Mouse (Mus musculus) induced T-regulatory cell, adult 2 months (primary cell): Measurements from ENCODE around the gene Nrbf2.

Experiments used
- DNase-seq: peaks from one replicate; pipeline ENCODE4 v3.0.0-alpha.2; 2012; ENCODE audit warnings: low read depth

The Nrbf2 gene

DNA sequence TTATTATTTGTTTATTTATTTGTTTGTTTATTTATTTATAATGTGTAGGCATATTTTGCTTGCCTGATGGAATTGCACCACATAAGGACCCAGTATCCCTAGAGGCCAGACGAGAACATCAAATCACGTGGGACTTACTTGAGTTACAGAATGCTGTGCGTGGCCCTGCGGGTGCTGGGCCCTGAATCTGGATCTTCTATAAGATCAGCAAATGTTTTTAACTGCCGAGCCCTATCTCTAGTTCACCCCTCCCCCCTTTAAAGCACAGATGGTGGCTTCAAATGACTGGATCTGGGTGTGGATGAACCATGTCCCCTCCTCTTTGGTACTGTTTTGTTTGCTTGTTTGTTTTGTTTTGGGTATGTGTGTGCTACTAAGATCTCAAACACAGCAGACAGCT is 10.2 kb upstream of the Nrbf2 start:
- no peak for DNase-seq

DNA sequence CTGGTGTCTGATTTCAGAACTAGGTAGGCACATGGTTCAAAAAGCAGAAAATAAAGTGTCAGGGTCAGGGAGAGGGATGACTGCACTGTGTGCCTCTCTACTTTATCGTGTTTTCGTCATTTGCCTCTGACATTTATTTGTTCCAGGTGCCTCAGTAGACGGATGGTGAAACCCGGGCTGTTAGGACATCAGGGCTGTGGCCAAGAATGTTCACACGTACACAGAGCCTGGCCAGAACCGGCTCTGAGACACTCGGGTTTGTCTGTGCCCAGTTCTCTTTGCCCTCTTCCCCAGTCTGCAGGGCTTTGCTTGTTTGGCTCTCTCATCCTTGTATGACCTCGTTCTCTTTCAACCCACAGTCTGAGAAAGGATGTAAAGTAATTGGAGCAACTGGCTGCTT is 6.0 kb upstream of the Nrbf2 start:
- no peak for DNase-seq

DNA sequence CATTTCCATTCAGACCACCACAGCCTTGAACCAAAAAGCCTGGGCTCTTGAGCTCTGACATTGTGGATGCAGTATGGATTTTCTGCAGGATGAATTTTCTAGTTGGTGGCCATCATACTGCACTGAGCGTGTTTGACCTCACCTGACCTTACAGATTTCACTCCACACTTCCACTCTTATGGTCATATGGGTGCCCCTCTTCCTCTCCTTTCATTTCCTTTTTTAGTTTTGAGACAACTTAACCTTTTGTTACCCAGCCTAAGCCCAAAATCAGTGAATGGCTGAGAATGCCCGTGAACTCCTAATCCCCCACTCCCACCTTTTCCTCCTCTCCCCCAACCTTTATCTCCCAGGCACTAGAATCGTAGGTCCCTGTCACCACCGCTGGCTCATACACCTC is 5.5 kb upstream of the Nrbf2 start:
- DNase-seq, result no peak

DNA sequence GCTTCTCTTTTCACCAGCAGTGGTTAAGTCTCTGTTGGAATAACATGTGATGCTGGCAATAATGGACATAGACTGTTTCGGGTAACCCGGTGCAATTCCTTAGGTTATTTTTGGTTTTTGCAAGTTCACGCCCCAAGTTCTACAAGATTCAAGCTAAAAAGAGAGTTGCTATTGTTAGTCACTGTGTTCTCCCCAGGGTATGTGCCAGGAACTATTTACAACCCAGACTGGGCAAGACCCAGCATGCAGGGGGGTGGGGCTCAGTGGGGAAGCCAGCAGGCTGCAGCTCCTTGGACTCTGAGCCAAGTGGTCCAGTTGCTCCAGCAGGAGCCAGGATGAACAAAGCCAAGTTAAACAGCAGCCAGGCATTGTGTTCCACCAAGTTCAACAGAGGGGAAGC is 2.8 kb upstream of the Nrbf2 start:
- DNase-seq, result no peak

DNA sequence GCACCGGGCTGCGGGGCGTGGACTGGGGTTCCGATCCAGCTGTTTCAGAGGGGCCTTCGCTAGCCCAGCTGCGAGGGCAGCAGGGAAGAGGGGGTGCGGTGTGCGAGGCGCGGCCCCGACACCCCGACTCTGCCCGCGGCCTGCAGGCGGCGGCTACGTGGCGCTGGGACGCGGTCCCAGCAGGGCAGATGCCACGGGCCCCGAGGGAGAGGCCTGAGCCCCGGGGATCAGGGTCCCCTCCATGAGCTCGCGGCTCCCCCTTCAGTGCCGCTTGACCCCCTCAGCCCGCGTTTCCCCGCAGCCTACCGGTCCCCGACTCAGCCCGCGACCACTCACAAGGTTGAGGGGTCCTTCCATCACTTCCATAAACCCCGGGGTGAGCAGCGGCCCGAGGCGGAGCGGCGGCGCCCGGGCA is 337 bp downstream of the Nrbf2 start:
- peak; percentile 71 for DNase-seq

DNA sequence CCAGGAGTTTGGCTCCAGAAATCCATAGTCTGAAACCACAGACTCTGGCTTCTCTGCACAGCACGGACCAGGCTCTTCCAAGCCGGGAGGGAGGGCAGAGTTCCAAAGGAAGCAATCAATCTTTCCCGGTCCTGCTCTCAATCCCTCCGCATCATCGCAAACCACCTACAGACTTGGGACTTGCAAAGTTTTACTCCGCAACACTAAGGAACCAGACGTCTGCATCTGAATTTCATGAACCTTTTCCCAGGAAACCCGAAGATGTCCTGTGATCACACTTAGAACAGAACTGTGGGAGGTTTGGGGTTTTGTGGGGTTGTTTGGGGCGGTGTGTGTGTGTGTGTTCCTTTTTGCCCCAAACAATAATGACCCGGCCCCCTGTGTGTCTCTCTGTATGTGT is 794 bp downstream of the Nrbf2 start:
- no peak for DNase-seq

DNA sequence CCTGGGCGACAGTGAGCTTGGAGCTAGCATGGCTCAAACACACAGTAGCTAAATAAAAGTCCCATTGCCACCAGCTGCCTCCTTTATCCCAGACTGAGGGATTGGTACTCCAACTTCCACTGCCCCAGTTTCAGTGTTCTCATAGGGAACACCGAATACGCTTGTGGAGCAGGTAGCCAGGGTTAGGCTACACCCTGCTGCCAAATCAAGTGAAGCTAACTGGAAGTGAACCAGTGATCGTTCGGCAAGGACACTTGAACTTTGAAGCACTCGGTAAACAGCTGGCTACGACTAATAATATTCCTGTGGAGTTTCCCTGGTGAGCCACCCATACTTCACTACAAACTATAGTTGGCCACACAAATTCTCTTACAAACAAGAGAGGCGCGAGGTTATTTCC is 1.6 kb downstream of the Nrbf2 start:
- DNase-seq, result no peak

DNA sequence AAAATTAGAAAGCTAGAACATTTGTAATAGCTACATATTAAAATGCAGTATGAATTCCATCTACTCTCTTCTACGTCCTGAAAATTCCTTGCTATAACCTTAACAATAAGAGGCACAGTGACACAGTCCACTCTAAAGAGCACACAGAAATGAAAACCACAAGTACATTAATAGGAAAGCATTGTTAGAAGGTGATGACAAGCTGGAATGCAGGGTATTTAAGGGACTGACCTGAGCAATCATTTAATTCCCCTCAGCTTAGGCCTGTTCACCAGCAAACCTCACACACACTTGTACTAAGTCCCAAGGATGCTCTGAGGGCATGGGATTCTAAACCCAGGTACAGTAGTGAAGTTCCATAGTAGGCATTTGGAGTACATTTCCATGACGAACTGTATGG is 2.6 kb downstream of the Nrbf2 start:
- no peak for DNase-seq

DNA sequence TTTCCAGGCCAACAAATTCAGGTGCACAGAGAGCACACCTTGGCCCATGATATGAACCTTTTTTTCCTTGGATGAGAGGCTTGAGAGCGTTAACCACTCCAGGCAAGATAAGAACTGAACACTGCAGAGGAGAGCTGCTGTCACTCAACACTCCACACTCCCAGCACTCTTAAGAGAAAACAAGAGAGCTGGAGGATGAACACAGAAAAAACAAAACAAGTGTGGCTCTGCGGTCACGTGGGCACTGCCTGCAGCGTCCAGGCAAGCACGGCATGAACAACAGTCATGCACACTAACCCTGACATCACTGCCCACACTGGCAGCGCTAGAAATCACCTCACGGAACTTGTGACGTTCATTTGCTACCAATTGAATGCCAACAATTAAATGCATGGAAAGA is 3.3 kb downstream of the Nrbf2 start:
- DNase-seq, result no peak

DNA sequence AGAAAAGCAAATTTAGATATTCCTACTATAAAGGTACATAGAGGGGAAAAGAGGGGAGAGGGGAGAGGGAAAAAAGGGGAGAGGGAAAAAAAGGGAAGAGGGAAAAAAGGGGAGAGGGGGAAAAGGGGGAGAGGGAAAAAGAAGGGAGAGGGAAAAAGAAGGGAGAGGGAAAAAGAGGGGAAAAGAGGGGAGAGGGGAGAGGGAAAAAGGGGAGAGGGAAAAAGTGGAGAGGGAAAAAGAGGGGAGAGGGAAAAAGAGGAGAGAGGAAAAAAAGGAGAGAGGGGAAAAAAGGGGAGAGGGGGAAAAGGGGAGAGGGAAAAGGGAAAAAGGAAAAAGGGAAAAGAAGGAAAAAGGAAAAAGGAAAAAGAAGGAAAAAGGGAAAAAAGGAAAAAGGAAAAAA is 9.2 kb downstream of the Nrbf2 start:
- DNase-seq, result no peak

DNA sequence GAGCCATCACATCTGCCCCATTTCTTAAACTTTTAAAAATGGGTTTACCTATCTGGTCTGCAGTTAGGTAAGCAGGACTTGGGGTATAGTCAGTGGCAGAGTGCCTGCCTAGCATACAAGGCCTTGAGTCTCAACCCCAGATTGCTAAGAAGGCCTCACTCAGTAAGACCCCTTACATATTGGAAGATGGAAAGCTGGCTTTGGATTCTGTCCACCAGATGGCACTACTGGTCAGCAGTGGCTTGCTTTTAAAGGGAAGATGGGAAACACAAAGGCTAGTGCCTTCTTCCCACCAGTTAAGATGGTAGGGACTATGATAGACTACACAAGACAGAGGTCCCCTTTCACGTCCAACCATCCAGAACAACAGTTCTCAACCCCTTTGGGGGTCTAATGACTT is 20.3 kb downstream of the Nrbf2 start:
- DNase-seq, result peak; percentile 46

DNA sequence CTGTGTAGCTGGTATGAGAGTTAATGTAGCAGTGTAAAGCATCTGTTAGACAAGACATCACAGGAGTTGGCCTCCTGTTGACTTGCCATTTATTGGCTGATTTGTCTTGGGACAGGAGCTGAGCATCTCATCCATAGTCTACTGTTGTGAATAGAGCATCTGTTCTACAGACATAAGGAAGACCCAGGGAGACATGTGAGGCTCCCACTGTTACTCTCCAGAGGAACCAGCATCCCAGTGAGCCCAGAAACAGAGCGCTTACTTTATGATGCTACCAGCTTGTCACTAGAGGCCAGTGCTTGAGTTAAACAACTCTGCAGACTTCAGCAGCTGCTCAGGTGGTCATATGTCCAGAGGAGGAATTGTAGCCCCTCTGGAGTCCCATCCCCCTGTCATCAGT is 32.0 kb downstream of the Nrbf2 start:
- no peak for DNase-seq

DNA sequence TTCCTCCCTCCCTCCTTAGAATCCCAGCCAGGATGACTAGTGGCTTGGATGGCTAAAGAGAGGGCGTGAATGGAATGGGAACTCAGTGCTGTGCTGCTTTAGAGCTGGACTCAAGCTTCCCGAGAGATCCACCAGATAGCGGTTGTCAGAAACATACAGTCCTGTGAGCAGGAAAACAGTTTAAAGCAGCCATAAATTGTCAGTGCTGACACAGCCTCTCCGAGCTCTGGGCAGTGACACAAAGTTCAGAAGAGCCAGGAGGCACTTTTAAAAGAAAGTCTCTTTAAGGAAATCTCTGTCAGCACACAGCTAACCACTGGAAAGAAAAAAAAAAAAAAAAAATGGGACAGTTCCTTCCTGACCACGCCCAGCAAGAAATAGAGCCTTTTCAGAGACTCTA is 32.8 kb downstream of the Nrbf2 start:
- DNase-seq, result no peak

DNA sequence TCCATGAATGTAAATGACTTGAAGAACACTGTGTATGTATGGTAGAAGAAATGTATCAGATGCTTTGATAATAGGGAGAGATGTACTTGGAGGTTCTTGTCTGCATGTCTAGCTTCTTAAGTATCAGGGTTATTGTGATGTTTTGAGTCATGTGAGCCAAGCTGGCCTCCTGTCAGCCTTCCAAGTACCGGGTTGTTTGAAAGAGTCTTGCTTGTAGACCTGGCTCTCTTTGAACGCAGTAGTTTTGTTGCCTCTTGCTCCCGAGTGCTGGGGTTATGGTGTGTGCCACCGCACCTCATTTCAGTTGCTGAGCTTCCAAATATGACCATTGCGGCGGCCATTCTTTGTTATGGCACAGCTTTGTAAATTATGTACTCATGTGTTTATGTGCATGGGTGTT is 34.3 kb downstream of the Nrbf2 start:
- DNase-seq, result no peak

DNA sequence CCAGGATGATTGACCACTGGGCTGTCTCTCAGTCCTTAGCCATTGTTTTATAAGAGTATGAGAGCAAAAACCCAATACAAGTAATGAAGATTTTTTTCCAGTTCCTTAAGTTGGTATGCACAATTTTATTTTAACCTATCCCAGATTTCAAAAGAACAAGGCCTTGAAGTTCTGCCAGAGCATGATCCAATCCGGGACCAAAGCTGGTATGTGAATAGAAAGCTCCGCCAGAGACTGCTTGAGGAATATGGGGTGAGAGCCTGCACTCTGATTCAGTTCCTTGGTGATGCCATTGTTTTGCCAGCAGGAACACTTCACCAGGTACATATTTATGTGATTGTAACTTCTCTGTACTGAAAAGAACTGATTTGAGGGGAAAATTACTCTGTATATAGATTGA is 35.6 kb downstream of the Nrbf2 start:
- DNase-seq, result no peak

DNA sequence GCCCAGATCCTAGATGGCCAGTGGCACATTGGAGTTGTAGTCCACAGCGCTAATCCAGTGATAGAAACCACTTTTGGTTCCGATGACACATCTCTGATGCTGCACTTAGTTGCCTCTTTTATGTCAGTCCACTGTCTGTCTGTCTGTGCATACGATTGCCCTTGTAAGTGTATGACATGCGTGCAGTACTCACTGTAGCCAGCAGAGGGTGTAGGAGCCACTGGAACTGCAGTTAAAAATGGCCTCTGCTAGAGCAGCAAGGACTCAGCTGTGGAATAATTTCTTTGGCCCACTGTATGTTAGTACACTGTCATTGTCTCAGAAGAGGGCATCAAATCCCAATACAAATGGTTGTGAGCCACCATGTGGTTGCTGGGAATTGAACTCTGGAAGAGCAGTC is 38.0 kb downstream of the Nrbf2 start:
- DNase-seq, result peak; percentile 73

DNA sequence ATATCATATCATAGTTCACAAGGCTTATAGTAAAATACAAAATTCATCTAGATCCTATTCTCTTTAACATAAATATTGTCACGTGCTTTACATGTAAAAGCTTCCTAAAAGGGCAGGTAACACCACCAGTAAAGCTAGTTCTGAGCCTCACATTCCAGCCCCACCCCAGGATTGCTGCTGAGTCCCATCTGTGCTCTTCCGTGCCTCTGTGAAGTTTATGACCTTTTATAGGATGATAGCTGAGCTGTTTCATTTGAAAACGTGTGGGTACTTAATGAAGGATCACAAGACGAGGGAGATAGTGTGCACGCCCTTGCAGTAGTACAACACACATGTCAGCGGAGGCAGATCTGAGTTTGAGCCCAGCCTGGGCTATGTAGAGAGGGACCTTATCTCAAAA is 54.7 kb downstream of the Nrbf2 start:
- no peak for DNase-seq

DNA sequence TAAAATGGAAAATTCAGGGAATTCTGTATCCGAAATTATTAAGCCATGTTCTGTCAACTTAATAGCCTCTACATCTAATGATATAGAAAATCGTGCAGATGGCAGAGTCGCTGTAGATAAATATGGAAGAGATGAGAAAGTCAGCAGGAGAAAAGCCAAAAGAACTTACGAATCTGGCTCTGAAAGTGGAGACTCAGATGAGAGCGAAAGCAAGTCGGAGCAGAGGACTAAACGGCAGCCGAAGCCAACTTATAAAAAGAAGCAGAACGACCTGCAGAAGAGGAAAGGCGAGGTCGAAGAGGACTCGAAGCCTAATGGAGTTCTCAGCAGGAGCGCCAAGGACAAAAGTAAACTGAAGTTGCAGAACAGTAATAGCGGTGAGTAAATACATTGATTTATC is 58.6 kb downstream of the Nrbf2 start:
- DNase-seq, result no peak

DNA sequence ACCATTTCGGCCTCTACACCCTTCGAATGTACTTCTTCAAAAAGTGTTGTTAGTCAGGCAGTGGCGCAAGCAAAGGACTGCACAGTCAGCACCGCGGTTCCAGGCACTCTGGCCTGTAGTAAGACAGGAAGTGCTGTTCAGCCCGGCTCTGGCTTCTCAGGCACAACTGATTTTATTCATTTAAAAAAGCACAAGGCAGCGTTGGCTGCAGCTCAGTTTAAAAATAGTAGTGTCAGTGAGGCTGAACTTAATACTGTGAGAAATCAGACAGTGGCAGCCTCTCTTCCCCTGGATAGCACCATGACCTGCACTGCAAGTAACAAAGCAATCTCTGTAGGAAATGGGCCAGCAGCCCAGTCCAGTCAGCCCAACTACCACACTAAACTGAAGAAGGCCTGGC is 59.0 kb downstream of the Nrbf2 start:
- DNase-seq, result peak; percentile 42

DNA sequence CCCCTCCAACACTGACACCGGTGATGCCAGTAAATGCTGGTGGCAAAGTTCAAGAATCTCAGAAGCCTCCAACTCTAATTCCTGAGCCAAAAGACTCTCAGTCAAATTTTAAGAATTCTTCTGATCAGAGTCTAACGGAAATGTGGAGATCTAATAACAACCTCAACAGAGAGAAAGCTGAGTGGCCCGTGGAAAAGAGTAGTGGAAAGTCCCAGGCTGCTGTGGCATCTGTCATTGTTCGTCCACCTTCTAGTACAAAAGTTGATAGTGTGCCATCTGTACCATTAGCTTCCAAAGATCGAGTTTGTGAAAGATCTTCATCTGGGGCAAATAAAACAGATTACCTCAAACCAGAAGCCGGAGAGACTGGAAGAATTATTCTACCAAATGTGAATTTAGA is 59.6 kb downstream of the Nrbf2 start:
- DNase-seq, result no peak

DNA sequence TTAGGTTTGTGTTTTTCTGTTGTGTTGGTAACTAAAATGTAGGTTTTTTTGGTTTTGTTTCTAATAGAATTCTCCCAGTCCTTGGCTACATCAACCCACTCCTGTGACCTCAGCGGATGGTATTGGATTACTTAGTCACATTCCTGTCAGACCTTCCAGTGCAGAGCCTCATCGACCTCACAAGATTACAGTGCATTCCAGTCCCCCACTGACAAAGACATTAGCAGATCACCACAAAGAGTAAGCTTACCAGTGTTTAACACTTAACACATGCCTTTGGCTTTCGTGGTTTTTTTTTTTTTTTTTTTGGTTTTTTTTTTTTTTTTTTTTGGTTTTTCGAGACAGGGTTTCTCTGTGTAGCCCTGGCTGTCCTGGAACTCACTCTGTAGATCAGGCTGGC is 61.2 kb downstream of the Nrbf2 start:
- DNase-seq, result no peak

DNA sequence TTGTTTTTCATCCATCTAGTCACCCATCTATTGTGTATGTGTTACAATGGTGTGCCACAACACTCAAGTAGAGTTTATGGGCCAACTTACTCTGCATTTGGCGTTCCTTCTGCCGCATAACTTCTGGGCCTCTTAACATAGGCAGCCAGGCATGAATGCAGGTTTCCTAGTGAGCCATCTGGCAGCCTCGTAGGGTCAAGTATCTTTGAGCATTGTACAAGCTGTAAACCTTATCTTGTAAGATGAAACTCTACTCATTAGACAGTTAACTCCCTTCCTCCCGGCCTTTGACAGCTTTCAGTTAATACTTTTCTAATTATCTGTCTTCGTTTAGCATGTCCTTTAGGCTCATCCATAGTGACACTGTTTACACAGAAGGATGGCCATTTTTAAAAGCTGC is 63.8 kb downstream of the Nrbf2 start:
- DNase-seq, result no peak

DNA sequence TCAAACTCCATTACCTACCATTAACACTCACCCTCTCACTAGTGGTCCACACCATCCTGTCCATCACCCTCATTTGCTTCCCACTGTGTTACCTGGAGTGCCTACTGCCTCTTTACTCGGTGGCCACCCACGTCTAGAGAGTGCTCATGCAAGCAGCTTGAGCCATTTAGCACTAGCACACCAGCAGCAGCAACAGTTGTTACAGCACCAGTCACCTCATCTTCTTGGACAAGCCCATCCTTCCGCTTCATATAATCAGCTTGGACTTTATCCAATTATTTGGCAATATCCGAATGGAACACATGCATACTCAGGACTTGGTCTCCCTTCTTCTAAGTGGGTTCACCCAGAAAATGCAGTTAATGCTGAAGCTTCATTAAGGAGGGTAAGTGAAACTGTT is 64.9 kb downstream of the Nrbf2 start:
- no peak for DNase-seq

DNA sequence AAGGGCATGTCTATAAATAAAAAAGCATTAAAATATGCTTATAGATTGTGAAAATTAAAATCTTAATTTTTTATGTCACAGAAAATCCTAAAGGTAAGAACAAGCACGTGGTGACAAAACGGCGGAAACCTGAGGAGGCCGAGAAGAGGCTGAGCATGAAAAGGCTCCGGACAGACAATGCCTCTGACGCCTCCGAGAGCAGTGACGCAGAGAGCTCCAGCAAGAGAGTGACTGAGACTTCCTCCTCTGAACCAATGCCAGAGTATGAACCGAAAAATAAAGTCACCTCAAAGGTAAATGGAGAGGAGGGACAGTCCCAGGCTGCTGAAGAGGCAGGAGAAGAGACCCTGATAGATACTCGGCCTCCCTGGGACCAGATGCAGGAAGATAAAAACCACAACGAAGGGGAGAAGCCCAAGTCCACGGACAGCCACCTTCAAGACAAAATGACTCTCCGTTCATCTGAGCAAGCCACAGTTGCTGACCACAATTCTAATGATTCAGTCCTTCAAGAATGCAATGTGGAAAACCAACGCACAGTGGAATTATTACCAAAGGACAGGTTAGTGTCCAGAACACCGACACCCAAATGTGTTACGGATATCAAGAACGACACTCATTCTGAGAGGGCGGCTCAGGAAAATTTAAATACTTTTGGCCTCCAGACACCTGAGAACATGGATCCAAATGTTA is 66.1 kb downstream of the Nrbf2 start:
- DNase-seq, result no peak

DNA sequence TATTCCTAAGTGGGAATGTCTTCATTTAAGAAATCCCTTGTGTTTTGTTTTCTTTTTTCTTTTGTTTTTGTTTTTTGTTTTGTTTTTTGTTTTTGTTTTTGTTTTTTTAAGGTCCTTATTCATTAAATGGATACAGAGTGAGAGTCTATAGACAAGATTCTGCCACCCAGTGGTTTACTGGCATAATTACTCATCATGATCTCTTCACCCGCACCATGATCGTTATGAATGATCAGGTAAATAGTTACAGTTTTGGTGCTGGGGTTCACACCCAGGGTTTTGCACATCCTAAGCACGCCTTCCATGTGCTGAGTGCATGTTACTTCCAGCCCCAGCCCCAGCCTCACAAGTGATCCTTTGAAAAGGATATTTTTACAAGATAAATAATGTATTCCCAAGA is 68.2 kb downstream of the Nrbf2 start:
- peak; percentile 54 for DNase-seq
